Mouse (Mus musculus): ENCODE data around the gene Pik3cd. TPM values are rescaled to one million over a fixed set of nuclear protein-coding genes. Genes with fewer than 3 reads are reported as not detected.

The Pik3cd gene
- total and polyA plus RNA-seq, 3 experiments = 57.0 to 95.0 (median 72.1) TPM

DNA sequence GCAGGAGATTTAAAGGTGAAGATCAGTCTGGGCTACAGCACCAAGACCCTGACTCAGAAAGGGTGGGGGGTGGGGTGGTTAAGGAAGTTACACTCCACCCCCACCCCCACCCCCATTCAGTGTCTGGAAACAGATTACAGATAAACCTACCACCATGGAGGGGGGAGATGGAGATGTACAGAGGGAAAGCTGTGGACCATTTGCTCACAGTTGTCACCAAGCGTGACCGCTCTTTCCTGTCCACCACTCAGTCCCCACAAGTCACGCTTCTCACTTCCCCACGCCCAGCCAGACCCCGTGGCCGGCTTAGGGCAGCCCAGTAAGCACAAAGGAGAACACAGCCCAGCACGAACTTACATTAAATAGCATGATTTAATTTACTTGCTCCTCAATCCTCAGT, 41.7 kb upstream of the Pik3cd start:
- no peak for TF ChIP-seq CHD1 (IDR thresholded peaks at IDR 0.05; ENCODE audit: low read depth, low read length)
- TF ChIP-seq BHLHE40 (IDR thresholded peaks at IDR 0.05; ENCODE audit: low read depth, low read length) = 0 out of 2 replicates have a peak, but pooled peaks have one; percentile 30
- DNase-seq (ENCODE audit: extremely low read depth) = no peak
- no peak overlapping the region for H3K4me3 ChIP-seq (replicated peaks in 1 of 3; ENCODE audit: low read depth in 2 of 3, low read length in 2 of 3, poor library complexity in 1 of 3)
- no peaks in the 10 kb centered on the region for H3K79me2 ChIP-seq (replicated peaks; ENCODE audit: control insufficient read depth, extremely low read depth, insufficient read depth, poor library complexity, severe bottlenecking)
- H3K36me3 ChIP-seq (replicated peaks in 1 of 2; ENCODE audit: control insufficient read depth in 1 of 2, insufficient read depth in 1 of 2, low read length in 1 of 2) = peaks cover 44 to 60% of the 10 kb centered on the region in 2 experiments
- H3K9ac ChIP-seq (ENCODE audit: insufficient read depth, low read depth) = no peak overlapping the region
- no peaks in the 10 kb centered on the region for H3K9me3 ChIP-seq (replicated peaks; ENCODE audit: low read length)
- dilution Hi-C loops (cut with MboI; ENCODE audit: extremely low pct_ligation_motif_present, extremely low pct_unique_long_range_greater_than_20kb, low sequenced_read_pairs) = no loop called here
- in situ Hi-C loops (cut with MboI; ENCODE audit: low pct_ligation_motif_present, low pct_unique_long_range_greater_than_20kb, low sequenced_read_pairs) = no loop called here
- no peak overlapping the region for H3K27ac ChIP-seq (ENCODE audit: insufficient read depth, low read depth)
- H3K4me2 ChIP-seq (ENCODE audit: insufficient read depth, low read depth, poor library complexity, severe bottlenecking) = no peak overlapping the region
- peaks cover 0 to 5% of the 10 kb centered on the region in 2 experiments; a peak in 2 of 4 replicates for H3K4me1 ChIP-seq (ENCODE audit: control insufficient read depth in 1 of 2, insufficient read depth in 2 of 2)
- no peaks in the 10 kb centered on the region for H3K27me3 ChIP-seq (replicated peaks)

DNA sequence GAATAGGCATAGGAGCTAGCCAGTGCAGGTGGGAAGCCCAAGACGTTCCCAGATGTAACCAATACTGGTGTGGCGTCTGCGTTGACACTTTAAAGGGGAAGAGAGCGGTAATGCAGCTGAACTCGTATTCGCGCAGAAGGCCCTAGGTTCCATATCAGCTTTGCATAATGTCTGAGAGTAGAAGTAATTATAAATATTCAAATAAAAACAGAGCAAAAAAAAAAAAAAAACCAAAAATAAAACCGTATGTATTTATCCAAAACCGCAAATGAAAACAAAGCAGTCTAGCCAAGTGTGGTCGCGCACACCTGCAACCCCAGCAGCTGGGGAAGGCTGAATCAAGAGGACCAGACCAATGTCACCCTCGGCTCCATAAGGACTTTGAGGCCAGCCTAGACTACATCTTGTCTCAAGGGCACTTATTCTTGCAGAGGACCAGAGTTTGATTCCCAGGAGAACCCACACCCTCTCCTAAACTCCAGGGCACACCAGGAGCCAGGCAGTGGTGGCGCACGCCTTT, 39.7 kb upstream of the Pik3cd start:
- in situ Hi-C loops (cut with MboI; ENCODE audit: low pct_ligation_motif_present, low pct_unique_long_range_greater_than_20kb, low sequenced_read_pairs) = no loop called here
- peaks cover 37 to 53% of the 10 kb centered on the region in 2 experiments for H3K36me3 ChIP-seq (replicated peaks in 1 of 2; ENCODE audit: control insufficient read depth in 1 of 2, insufficient read depth in 1 of 2, low read length in 1 of 2)
- H3K4me1 ChIP-seq (ENCODE audit: control insufficient read depth in 1 of 2, insufficient read depth in 2 of 2) = peaks cover 0 to 12% of the 10 kb centered on the region in 2 experiments; a peak in 2 of 4 replicates
- DNase-seq (ENCODE audit: extremely low read depth) = no peak
- H3K9me3 ChIP-seq (replicated peaks; ENCODE audit: low read length) = no peaks in the 10 kb centered on the region
- no peak overlapping the region for H3K4me3 ChIP-seq (replicated peaks in 1 of 3; ENCODE audit: low read depth in 2 of 3, low read length in 2 of 3, poor library complexity in 1 of 3)
- no peak overlapping the region for H3K4me2 ChIP-seq (ENCODE audit: insufficient read depth, low read depth, poor library complexity, severe bottlenecking)
- no peaks in the 10 kb centered on the region for H3K27me3 ChIP-seq (replicated peaks)
- no peak overlapping the region for H3K9ac ChIP-seq (ENCODE audit: insufficient read depth, low read depth)
- TF ChIP-seq ZNF384 (IDR thresholded peaks at IDR 0.05; ENCODE audit: low read depth, low read length) (no peak), PAX5 (IDR thresholded peaks at IDR 0.05; ENCODE audit: low read length) (no peak), NELFE (IDR thresholded peaks at IDR 0.05; ENCODE audit: low read depth, low read length) (no peak), USF1 (IDR thresholded peaks at IDR 0.05; ENCODE audit: low read depth, low read length) (no peak), MAZ (IDR thresholded peaks at IDR 0.05; ENCODE audit: low read depth, low read length) (no peak), EP300 (IDR thresholded peaks at IDR 0.05; ENCODE audit: low read length) (no peak), GABPA (IDR thresholded peaks at IDR 0.05; ENCODE audit: insufficient replicate concordance, low read depth, low read length) (no peak), UBTF (IDR thresholded peaks at IDR 0.05; ENCODE audit: low read depth, low read length) (no peak), SMC3 (IDR thresholded peaks at IDR 0.05; ENCODE audit: low read depth, low read length) (no peak), ZC3H11A (IDR thresholded peaks at IDR 0.05; ENCODE audit: low read depth, low read length) (no peak), MYC (IDR thresholded peaks at IDR 0.05; ENCODE audit: low read depth, low read length) (no peak), CTCF (conservative IDR thresholded peaks at IDR 0.05 in 1 of 2, IDR thresholded peaks at IDR 0.05 in 1 of 2; ENCODE audit: low read depth in 2 of 2, low read length in 2 of 2) (no peak), MAFK (IDR thresholded peaks at IDR 0.05; ENCODE audit: insufficient replicate concordance, low read length) (no peak), USF2 (conservative IDR thresholded peaks at IDR 0.05; ENCODE audit: low read depth, low read length) (no peak), HCFC1 (IDR thresholded peaks at IDR 0.05; ENCODE audit: low read depth, low read length) (no peak), POLR2AphosphoS2 (IDR thresholded peaks at IDR 0.05; ENCODE audit: low read depth, low read length) (no peak), IRF4 (IDR thresholded peaks at IDR 0.05; ENCODE audit: low read depth, low read length) (no peak), JUND (conservative IDR thresholded peaks at IDR 0.05; ENCODE audit: low read depth, low read length) (no peak)
- H3K79me2 ChIP-seq (replicated peaks; ENCODE audit: control insufficient read depth, extremely low read depth, insufficient read depth, poor library complexity, severe bottlenecking) = peaks cover 4% of the 10 kb centered on the region
- H3K27ac ChIP-seq (ENCODE audit: insufficient read depth, low read depth) = no peak overlapping the region
- dilution Hi-C loops (cut with MboI; ENCODE audit: extremely low pct_ligation_motif_present, extremely low pct_unique_long_range_greater_than_20kb, low sequenced_read_pairs) = no loop called here
